Mouse (Mus musculus) intestine, postnatal 0 days (tissue): Measurements from ENCODE around the gene Prkcz. TPM values are rescaled to one million over a fixed set of nuclear protein-coding genes. Genes with fewer than 3 reads are reported as not detected.
A peak's percentile ranks its signal among the peaks of the same experiment; 100 is the strongest.

Experiments
- ATAC-seq: fragments of 200-750 bp; cut with Nextera tagmentation; 2 replicates; pipeline ENCODE4 v1.8.0; 2017; ENCODE audit warnings: mild to moderate bottlenecking, moderate TSS enrichment, moderate library complexity
- H3K27ac ChIP-seq: fragments of 300-500 bp; sonication (generic); 2 replicates; pipeline ENCODE4 v1.5.1; 2014; ENCODE audit warnings: mild to moderate bottlenecking, low read depth, low read length, moderate library complexity
- H3K27me3 ChIP-seq: fragments of 300-500 bp; sonication (generic); replicated peaks from 2 replicates; pipeline ENCODE4 v1.6.1; 2014; ENCODE audit warnings: low read length, mixed read lengths; ENCODE audit not compliant: control insufficient read depth, insufficient read depth
- H3K36me3 ChIP-seq: fragments of 300-500 bp; sonication (generic); 2 replicates; pipeline ENCODE4 v1.6.1; 2014; ENCODE audit warnings: mild to moderate bottlenecking, moderate library complexity; ENCODE audit not compliant: control insufficient read depth, insufficient read depth
- H3K4me1 ChIP-seq: fragments of 300-500 bp; sonication (generic); replicated peaks from 2 replicates; pipeline ENCODE4 v1.6.1; 2014; ENCODE audit warnings: antibody characterized with exemption, low read length, mixed read lengths; ENCODE audit not compliant: control insufficient read depth, insufficient read depth
- H3K4me2 ChIP-seq: fragments of 300-500 bp; sonication (generic); replicated peaks from 2 replicates; pipeline ENCODE4 v1.6.1; 2014; ENCODE audit warnings: low read depth, mild to moderate bottlenecking, moderate library complexity
- H3K4me3 ChIP-seq: fragments of 300-500 bp; sonication (generic); 2 replicates; pipeline ENCODE4 v1.5.1; 2014; ENCODE audit warnings: low read depth, low read length
- H3K9ac ChIP-seq: fragments of 300-500 bp; sonication (generic); 2 replicates; pipeline ENCODE4 v1.6.1; 2014; ENCODE audit warnings: mild to moderate bottlenecking, low read depth, low read length
- H3K9me3 ChIP-seq: fragments of 300-500 bp; sonication (generic); 2 replicates; pipeline ENCODE4 v1.6.1; 2016; ENCODE audit warnings: mixed run types; ENCODE audit not compliant: control insufficient read depth
- CTCF ChIP-seq: sonication (generic); IDR thresholded peaks from 2 replicates; pipeline ENCODE4 v1.5.1; 2016; ENCODE audit warnings: low read depth, mild to moderate bottlenecking, control low read depth, antibody characterized with exemption, moderate library complexity
- WGBS: fragments of 180-500 bp; shearing (Covaris S2); extraction: QIAGEN DNeasy Blood & Tissue Kit; methylation state at CpG from one replicate; pipeline ENCODE4 v1.1.7; 2014; 5-methylcytosine and 5-hydroxymethylcytosine counted together
- polyA plus RNA-seq: library from polyadenylated mRNA; unstranded; fragments of >200 nt; fragmentation: Nextera tagmentation; extraction: Ambion mirVana; gene quantifications from 2 replicates; pipeline ENCODE4 v1.2.1, GENCODE M21; 2015

Prkcz gene
- polyA plus RNA-seq, 1 experiment from 2014 or later, result 31.7 TPM

- WGBS, result 91% methylated on average over 5 of the region's 5 CpGs
- Histone ChIP-seq H3K9me3 (no peaks in the 10 kb centered on the region), H3K27ac (no peak overlapping the region), H3K4me3 (no peak overlapping the region), H3K27me3 (no peaks in the 10 kb centered on the region), H3K9ac (no peak overlapping the region), H3K4me1 (0 out of 2 replicates have a peak, but pooled peaks cover 7% of the 10 kb centered on the region), H3K4me2 (no peak overlapping the region), H3K36me3 (no peaks in the 10 kb centered on the region)
- no peak for ATAC-seq
- TF ChIP-seq CTCF, result no peak
Measured at GRCm38 (mm10) chr4:155242292-155242691, 118.9 kb downstream of the Prkcz start.

- 67% methylated on average over 9 of the region's 9 CpGs for WGBS
- no peaks in the 10 kb centered on the region for H3K36me3 ChIP-seq
- no peaks in the 10 kb centered on the region for H3K27me3 ChIP-seq
- 0 out of 2 replicates have a peak, but pooled peaks cover 7% of the 10 kb centered on the region for H3K4me1 ChIP-seq
- H3K9ac ChIP-seq, result no peak overlapping the region
- H3K4me2 ChIP-seq, result no peak overlapping the region
- H3K4me3 ChIP-seq, result no peak overlapping the region
- H3K27ac ChIP-seq, result no peak overlapping the region
- ATAC-seq, result no peak
- H3K9me3 ChIP-seq, result no peaks in the 10 kb centered on the region
- TF ChIP-seq CTCF, result 0 out of 2 replicates have a peak, but pooled peaks have one; percentile 2
Measured at GRCm38 (mm10) chr4:155241789-155242188, 119.4 kb downstream of the Prkcz start.

- Histone ChIP-seq H3K4me1 (peaks cover 14% of the 10 kb centered on the region), H3K4me2 (no peak overlapping the region), H3K27ac (no peak overlapping the region), H3K4me3 (no peak overlapping the region), H3K27me3 (no peaks in the 10 kb centered on the region), H3K36me3 (no peaks in the 10 kb centered on the region), H3K9ac (no peak overlapping the region), H3K9me3 (no peaks in the 10 kb centered on the region)
- no peak for TF ChIP-seq CTCF
- ATAC-seq, result no peak
- 65% methylated on average over 6 of the region's 6 CpGs for WGBS
Measured at GRCm38 (mm10) chr4:155239494-155239893, 121.7 kb downstream of the Prkcz start.

DNA sequence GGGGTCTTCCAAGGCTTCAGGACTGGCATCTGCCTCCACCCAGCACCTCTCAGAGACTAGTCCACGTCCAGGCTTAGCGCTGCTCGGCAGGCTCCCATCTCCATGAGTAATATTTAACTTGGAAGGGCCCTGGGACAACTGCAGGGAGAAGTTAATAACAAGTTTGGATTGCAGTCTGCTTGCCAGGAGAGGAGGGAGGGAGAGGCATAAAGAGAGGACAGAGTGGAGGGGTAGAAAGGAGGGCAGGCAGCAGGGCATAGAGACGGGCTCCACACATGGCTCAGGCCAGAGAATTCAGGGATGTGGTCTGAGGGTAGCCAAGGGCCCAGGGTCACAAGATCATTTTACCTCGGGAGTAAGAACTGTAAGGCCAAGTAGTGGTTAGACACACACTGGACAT, 122.9 kb downstream of the Prkcz start:
- peak overlapping the region; percentile 29; the same call in 1 of the 2 replicates for H3K27ac ChIP-seq
- no peak for ATAC-seq
- H3K27me3 ChIP-seq, result no peaks in the 10 kb centered on the region
- 31% methylated on average over 5 of the region's 5 CpGs for WGBS
- no peaks in the 10 kb centered on the region for H3K9me3 ChIP-seq
- H3K4me1 ChIP-seq, result peaks cover 26% of the 10 kb centered on the region
- no peak overlapping the region for H3K4me3 ChIP-seq
- no peak overlapping the region for H3K9ac ChIP-seq
- no peak for TF ChIP-seq CTCF
- H3K4me2 ChIP-seq, result no peak overlapping the region
- H3K36me3 ChIP-seq, result no peaks in the 10 kb centered on the region

- ATAC-seq, result no peak
- H3K9ac ChIP-seq, result no peak overlapping the region
- no peak overlapping the region for H3K4me3 ChIP-seq
- peak overlapping the region; percentile 96; the same call in 1 of the 2 replicates for H3K27ac ChIP-seq
- H3K4me2 ChIP-seq, result no peak overlapping the region
- H3K9me3 ChIP-seq, result no peaks in the 10 kb centered on the region
- WGBS, result 85% methylated on average over 12 of the region's 12 CpGs
- no peaks in the 10 kb centered on the region for H3K27me3 ChIP-seq
- TF ChIP-seq CTCF, result no peak
- no peaks in the 10 kb centered on the region for H3K36me3 ChIP-seq
- peaks cover 27% of the 10 kb centered on the region for H3K4me1 ChIP-seq
Measured at GRCm38 (mm10) chr4:155236737-155237385, 124.3 kb downstream of the Prkcz start.

- TF ChIP-seq CTCF, result peak; percentile 29
- WGBS, result 20% methylated on average over 18 of the region's 18 CpGs
- Histone ChIP-seq H3K36me3 (no peaks in the 10 kb centered on the region), H3K9ac (peak overlapping the region; percentile 40), H3K27me3 (no peaks in the 10 kb centered on the region), H3K4me3 (no peak overlapping the region), H3K4me2 (peak overlapping the region; percentile 52), H3K4me1 (peaks cover 27% of the 10 kb centered on the region), H3K27ac (peak overlapping the region; percentile 96), H3K9me3 (no peaks in the 10 kb centered on the region)
- ATAC-seq, result peak; percentile 78
Measured at GRCm38 (mm10) chr4:155235311-155236119, 125.6 kb downstream of the Prkcz start.
